Mouse (Mus musculus): Measurements from ENCODE around the gene Vamp1. TPM values are rescaled to one million over a fixed set of nuclear protein-coding genes. Genes with fewer than 3 reads are reported as not detected.

Vamp1 gene
- 1.5 and 1.8 TPM in 2 replicates for polyA plus RNA-seq (2015; fragmentation: Nextera tagmentation; extraction: Ambion mirVana)

- H3K9ac ChIP-seq (ENCODE audit: low read depth, low read length): peak within 1 kb of the TSS; percentile 82
- no peaks in the 10 kb centered on the region for H3K36me3 ChIP-seq (ENCODE audit: control insufficient read depth, insufficient read depth)
- H3K27ac ChIP-seq (ENCODE audit: low read length): peak within 1 kb of the TSS; percentile 80
- H3K9me3 ChIP-seq (replicated peaks; ENCODE audit: control insufficient read depth, low read length): no peaks in the 10 kb centered on the region
- H3K27me3 ChIP-seq (ENCODE audit: control insufficient read depth, insufficient read depth, low read depth, low read length): peaks cover 10% of the 10 kb centered on the region
- WGBS (ENCODE audit: insufficient replicate concordance): under 1% methylated on average over 48 of the region's 48 CpGs
- peaks cover 10% of the 10 kb centered on the region for H3K4me1 ChIP-seq (ENCODE audit: control insufficient read depth, low read depth, low read length)
- H3K4me2 ChIP-seq (ENCODE audit: low read depth, low read length): peak within 1 kb of the TSS; percentile 98
- peak; percentile 94 for ATAC-seq (ENCODE audit: low read depth)
- H3K4me3 ChIP-seq (ENCODE audit: low read depth, low read length): peak within 1 kb of the TSS; percentile 83
Measured at GRCm38 (mm10) chr6:125215148-125215954, at the start of gene Vamp1. TSS of gene Vamp1 (plus strand) at chr6:125215551.

- Histone ChIP-seq H3K4me2 (ENCODE audit: low read depth, low read length) (peak within 1 kb of the TSS; percentile 88), H3K4me1 (ENCODE audit: control insufficient read depth, low read depth, low read length) (peaks cover 53% of the 10 kb centered on the region), H3K9me3 (replicated peaks; ENCODE audit: control insufficient read depth, low read length) (no peaks in the 10 kb centered on the region), H3K36me3 (ENCODE audit: control insufficient read depth, insufficient read depth) (peaks cover 47% of the 10 kb centered on the region), H3K9ac (ENCODE audit: low read depth, low read length) (peak within 1 kb of the TSS; percentile 84), H3K27me3 (ENCODE audit: control insufficient read depth, insufficient read depth, low read depth, low read length) (no peaks in the 10 kb centered on the region), H3K27ac (ENCODE audit: low read length) (peak within 1 kb of the TSS; percentile 85), H3K4me3 (ENCODE audit: low read depth, low read length) (peak within 1 kb of the TSS; percentile 84)
- WGBS (ENCODE audit: insufficient replicate concordance): 2% methylated on average over 18 of the region's 18 CpGs
- ATAC-seq (ENCODE audit: low read depth): peak; percentile 67
Measured at GRCm38 (mm10) chr6:125166051-125166751, 49.1 kb upstream of the Vamp1 start, which contains the start of gene Gapdh. TSS of gene Gapdh (minus strand) at chr6:125166467.

GRCm38 (mm10) chr6:125166861-125167650, 48.3 kb upstream of the Vamp1 start:
- Histone ChIP-seq H3K9ac (ENCODE audit: low read depth, low read length) (peak overlapping the region; percentile 84; the same call in 1 of the 2 replicates), H3K27me3 (ENCODE audit: control insufficient read depth, insufficient read depth, low read depth, low read length) (no peaks in the 10 kb centered on the region), H3K36me3 (ENCODE audit: control insufficient read depth, insufficient read depth) (peaks cover 52% of the 10 kb centered on the region), H3K9me3 (replicated peaks; ENCODE audit: control insufficient read depth, low read length) (no peaks in the 10 kb centered on the region), H3K27ac (ENCODE audit: low read length) (peak overlapping the region; percentile 72), H3K4me3 (ENCODE audit: low read depth, low read length) (peak overlapping the region; percentile 84), H3K4me1 (ENCODE audit: control insufficient read depth, low read depth, low read length) (peaks cover 45% of the 10 kb centered on the region), H3K4me2 (ENCODE audit: low read depth, low read length) (peak overlapping the region; percentile 88)
- 19% methylated on average over 10 of the region's 10 CpGs for WGBS (ENCODE audit: insufficient replicate concordance)
- 0 out of 2 replicates have a peak, but pooled peaks have one; percentile 4 for ATAC-seq (ENCODE audit: low read depth)

- Histone ChIP-seq H3K4me3 (ENCODE audit: low read depth, low read length) (no peak overlapping the region), H3K9ac (ENCODE audit: low read depth, low read length) (no peak overlapping the region), H3K4me1 (ENCODE audit: control insufficient read depth, low read depth, low read length) (peaks cover 44% of the 10 kb centered on the region), H3K36me3 (ENCODE audit: control insufficient read depth, insufficient read depth) (peaks cover 62% of the 10 kb centered on the region), H3K27me3 (ENCODE audit: control insufficient read depth, insufficient read depth, low read depth, low read length) (no peaks in the 10 kb centered on the region), H3K9me3 (replicated peaks; ENCODE audit: control insufficient read depth, low read length) (no peaks in the 10 kb centered on the region), H3K4me2 (ENCODE audit: low read depth, low read length) (no peak overlapping the region), H3K27ac (ENCODE audit: low read length) (no peak overlapping the region)
- no peak for ATAC-seq (ENCODE audit: low read depth)
- 89% methylated on average over 14 of the region's 14 CpGs for WGBS (ENCODE audit: insufficient replicate concordance)
Measured at GRCm38 (mm10) chr6:125168086-125168485, 47.3 kb upstream of the Vamp1 start.

GRCm38 (mm10) chr6:125170194-125170593, 45.2 kb upstream of the Vamp1 start:
- H3K4me1 ChIP-seq (ENCODE audit: control insufficient read depth, low read depth, low read length): peaks cover 33% of the 10 kb centered on the region
- WGBS (ENCODE audit: insufficient replicate concordance): 86% methylated on average over 6 of the region's 6 CpGs
- no peak overlapping the region for H3K4me2 ChIP-seq (ENCODE audit: low read depth, low read length)
- peaks cover 80% of the 10 kb centered on the region for H3K36me3 ChIP-seq (ENCODE audit: control insufficient read depth, insufficient read depth)
- no peak overlapping the region for H3K9ac ChIP-seq (ENCODE audit: low read depth, low read length)
- H3K27ac ChIP-seq (ENCODE audit: low read length): no peak overlapping the region
- H3K9me3 ChIP-seq (replicated peaks; ENCODE audit: control insufficient read depth, low read length): no peaks in the 10 kb centered on the region
- ATAC-seq (ENCODE audit: low read depth): no peak
- no peaks in the 10 kb centered on the region for H3K27me3 ChIP-seq (ENCODE audit: control insufficient read depth, insufficient read depth, low read depth, low read length)
- H3K4me3 ChIP-seq (ENCODE audit: low read depth, low read length): no peak overlapping the region

GRCm38 (mm10) chr6:125172474-125172873, 42.9 kb upstream of the Vamp1 start:
- WGBS (ENCODE audit: insufficient replicate concordance): 68% methylated on average over 2 of the region's 2 CpGs
- Histone ChIP-seq H3K9me3 (replicated peaks; ENCODE audit: control insufficient read depth, low read length) (no peaks in the 10 kb centered on the region), H3K36me3 (ENCODE audit: control insufficient read depth, insufficient read depth) (peaks cover 100% of the 10 kb centered on the region), H3K27ac (ENCODE audit: low read length) (peak overlapping the region; percentile 64), H3K4me1 (ENCODE audit: control insufficient read depth, low read depth, low read length) (peaks cover 14% of the 10 kb centered on the region), H3K9ac (ENCODE audit: low read depth, low read length) (no peak overlapping the region), H3K4me3 (ENCODE audit: low read depth, low read length) (no peak overlapping the region), H3K4me2 (ENCODE audit: low read depth, low read length) (no peak overlapping the region), H3K27me3 (ENCODE audit: control insufficient read depth, insufficient read depth, low read depth, low read length) (no peaks in the 10 kb centered on the region)
- ATAC-seq (ENCODE audit: low read depth): peak; percentile 78

GRCm38 (mm10) chr6:125173256-125173655, 42.1 kb upstream of the Vamp1 start:
- Histone ChIP-seq H3K36me3 (ENCODE audit: control insufficient read depth, insufficient read depth) (peaks cover 100% of the 10 kb centered on the region), H3K4me1 (ENCODE audit: control insufficient read depth, low read depth, low read length) (peaks cover 6% of the 10 kb centered on the region; the same call in 1 of the 2 replicates), H3K4me2 (ENCODE audit: low read depth, low read length) (no peak overlapping the region), H3K27ac (ENCODE audit: low read length) (peak overlapping the region; percentile 64), H3K4me3 (ENCODE audit: low read depth, low read length) (no peak overlapping the region), H3K9me3 (replicated peaks; ENCODE audit: control insufficient read depth, low read length) (no peaks in the 10 kb centered on the region), H3K27me3 (ENCODE audit: control insufficient read depth, insufficient read depth, low read depth, low read length) (no peaks in the 10 kb centered on the region), H3K9ac (ENCODE audit: low read depth, low read length) (no peak overlapping the region)
- 88% methylated on average over 7 of the region's 7 CpGs for WGBS (ENCODE audit: insufficient replicate concordance)
- no peak for ATAC-seq (ENCODE audit: low read depth)

GRCm38 (mm10) chr6:125175469-125175868, 39.9 kb upstream of the Vamp1 start:
- H3K36me3 ChIP-seq (ENCODE audit: control insufficient read depth, insufficient read depth): peaks cover 100% of the 10 kb centered on the region
- WGBS (ENCODE audit: insufficient replicate concordance): 93% methylated on average over 5 of the region's 5 CpGs
- ATAC-seq (ENCODE audit: low read depth): no peak

More at GRCm38 (mm10) chr6:125175469-125175868, 39.9 kb upstream of the Vamp1 start:
- Histone ChIP-seq H3K27me3 (ENCODE audit: control insufficient read depth, insufficient read depth, low read depth, low read length) (no peaks in the 10 kb centered on the region), H3K27ac (ENCODE audit: low read length) (no peak overlapping the region), H3K4me3 (ENCODE audit: low read depth, low read length) (no peak overlapping the region), H3K4me2 (ENCODE audit: low read depth, low read length) (no peak overlapping the region), H3K4me1 (ENCODE audit: control insufficient read depth, low read depth, low read length) (peaks cover 5% of the 10 kb centered on the region; the same call in 1 of the 2 replicates), H3K9me3 (replicated peaks; ENCODE audit: control insufficient read depth, low read length) (no peaks in the 10 kb centered on the region), H3K9ac (ENCODE audit: low read depth, low read length) (no peak overlapping the region)
